31 mouse cellular contexts compared by ENCODE assay signal in genomic region chr11:16629410-16630129, GRCm38 (mm10).
DNase-seq lines count a peak whose midpoint lies in the region; ATAC-seq and TF ChIP-seq lines count a peak whose summit lies in the region.
"Had no signal": no experiment of that assay in that cellular context is flagged by ENCODE, and none has a peak within 500 bp of the region (broad histone marks: within the 10 kb centered on the region; RNA-seq: fewer than 3 reads in every experiment).

No protein-coding gene starts in this region.

- H3K4me3 ChIP-seq in forebrain, postnatal 0 days (ENCODE audit: low read depth, low read length) = no peak overlapping the region
- H3K4me3 ChIP-seq: embryonic facial prominence, embryonic 12.5 days; heart, adult 2 months; heart, embryonic 12.5 days; intestine, embryonic 15.5 days; limb, embryonic 10.5 days; limb, embryonic 15.5 days; midbrain, embryonic 13.5 days had no signal

- H3K27me3 ChIP-seq in forebrain, postnatal 0 days (ENCODE audit: insufficient read depth, low read length) = no peaks in the 10 kb centered on the region
- H3K27me3 ChIP-seq: embryonic facial prominence, embryonic 12.5 days; heart, embryonic 12.5 days; intestine, embryonic 15.5 days; limb, embryonic 15.5 days; midbrain, embryonic 13.5 days had no signal

- H3K4me2 ChIP-seq in forebrain, postnatal 0 days (ENCODE audit: low read depth) = no peak overlapping the region
- H3K4me2 ChIP-seq: embryonic facial prominence, embryonic 12.5 days; heart, embryonic 12.5 days; intestine, embryonic 15.5 days; limb, embryonic 15.5 days; lung, embryonic 14.5 days; midbrain, embryonic 13.5 days had no signal

- H3K4me1 ChIP-seq in forebrain, postnatal 0 days (ENCODE audit: insufficient read depth) = no peaks in the 10 kb centered on the region
- H3K4me1 ChIP-seq: embryonic facial prominence, embryonic 12.5 days; heart, embryonic 12.5 days; intestine, embryonic 15.5 days; limb, embryonic 10.5 days; limb, embryonic 15.5 days; midbrain, embryonic 13.5 days had no signal

- DNase-seq in 416B (ENCODE audit: low read depth) (peak; percentile 12), A20 (ENCODE audit: low read depth, low spot score) (peak; percentile 26)
- DNase-seq in gastrocnemius, postnatal 10 days = no peak
- no peak for DNase-seq in cerebellum, adult 18-20 months
- DNase-seq in forebrain, postnatal 0 days = no peak
- DNase-seq: adrenal gland, adult 2 months; adrenal gland, postnatal 36 days; cerebellum, adult 9-10 months; cerebellum, postnatal 36 days; embryo, embryonic 11 days; gastrocnemius, postnatal 36 days; heart, adult 2 months; kidney, adult 2 months; kidney, postnatal 4 days; lung, embryonic 14.5 days; lung, postnatal 14 days; retina, postnatal 1 day; right cerebral cortex, postnatal 14 days; thymus, postnatal 4 days had no signal

- TF ChIP-seq CTCF in forebrain, postnatal 0 days (IDR thresholded peaks at IDR 0.05; ENCODE audit: low read depth) = no peak

- H3K9ac ChIP-seq in forebrain, postnatal 0 days = no peak overlapping the region
- H3K9ac ChIP-seq: embryonic facial prominence, embryonic 12.5 days; heart, embryonic 12.5 days; intestine, embryonic 15.5 days; limb, embryonic 15.5 days; liver, embryonic 14.5 days; lung, embryonic 14.5 days; midbrain, embryonic 13.5 days had no signal

- no peaks in the 10 kb centered on the region for H3K9me3 ChIP-seq in forebrain, postnatal 0 days (ENCODE audit: low read length)
- H3K9me3 ChIP-seq: embryonic facial prominence, embryonic 12.5 days; heart, embryonic 12.5 days; intestine, embryonic 15.5 days; limb, embryonic 10.5 days; limb, embryonic 15.5 days; midbrain, embryonic 13.5 days had no signal

- peak; percentile 95 for ATAC-seq in common myeloid progenitor, adult 5-6 weeks (replicated peaks; ENCODE audit: low read depth, poor library complexity, severe bottlenecking)
- peak; percentile 43; the same call in 1 of the 2 replicates for ATAC-seq in monocyte, adult 5-6 weeks (replicated peaks; ENCODE audit: insufficient number of reproducible peaks, low FRiP score, low TSS enrichment, poor library complexity, severe bottlenecking)
- ATAC-seq in forebrain, postnatal 0 days = no peak
- ATAC-seq: forebrain, embryonic 14.5 days; hindbrain, postnatal 0 days; intestine, embryonic 15.5 days; midbrain, embryonic 13.5 days had no signal

- WGBS in forebrain, postnatal 0 days = 66% methylated on average over 1 of the region's 1 CpGs

- no peak overlapping the region for H3K27ac ChIP-seq in forebrain, postnatal 0 days (ENCODE audit: low read depth, low read length)
- H3K27ac ChIP-seq: embryonic facial prominence, embryonic 12.5 days; heart, adult 2 months; intestine, embryonic 15.5 days; kidney, postnatal 0 days; limb, embryonic 10.5 days; limb, embryonic 15.5 days; liver, embryonic 14.5 days; midbrain, embryonic 13.5 days had no signal

- no peaks in the 10 kb centered on the region for H3K36me3 ChIP-seq in forebrain, postnatal 0 days (ENCODE audit: insufficient read depth)
- H3K36me3 ChIP-seq: embryonic facial prominence, embryonic 12.5 days; heart, embryonic 12.5 days; intestine, embryonic 15.5 days; limb, embryonic 10.5 days; limb, embryonic 15.5 days; midbrain, embryonic 13.5 days had no signal

Comparison
In these comparisons a context has a peak if more than half of its experiments do, and no peak if none do; other contexts are left out.
1. DNase-seq: peak in 416B (single experiment) and A20 (single experiment); none in gastrocnemius, postnatal 10 days (single experiment), cerebellum, adult 18-20 months (0 of 2) and forebrain, postnatal 0 days (single experiment).